Mouse (Mus musculus): Measurements from ENCODE around the gene Srgap2. TPM values are rescaled to one million over a fixed set of nuclear protein-coding genes. Genes with fewer than 3 reads are reported as not detected.

Gene Srgap2
- polyA plus RNA-seq, 1 experiment from 2014 or later, result 3.1 TPM

- Histone ChIP-seq H3K9me3 (ENCODE audit: control insufficient read depth) (no peaks in the 10 kb centered on the region), H3K4me1 (replicated peaks; ENCODE audit: control insufficient read depth, insufficient read depth, low read length) (no peaks in the 10 kb centered on the region), H3K9ac (ENCODE audit: low read depth, low read length) (no peak overlapping the region), H3K27ac (ENCODE audit: low read depth, low read length) (no peak overlapping the region), H3K27me3 (replicated peaks; ENCODE audit: control insufficient read depth, insufficient read depth, low read length) (no peaks in the 10 kb centered on the region), H3K4me2 (replicated peaks; ENCODE audit: low read depth) (no peak overlapping the region), H3K36me3 (ENCODE audit: control insufficient read depth, insufficient read depth) (no peaks in the 10 kb centered on the region), H3K4me3 (ENCODE audit: low read depth, low read length) (no peak overlapping the region)
- 61% methylated on average over 1 of the region's 1 CpGs for WGBS
- TF ChIP-seq CTCF (IDR thresholded peaks at IDR 0.05; ENCODE audit: low read depth), result no peak
- no peak for ATAC-seq
Measured at GRCm38 (mm10) chr1:131501681-131502080, 25.5 kb downstream of the Srgap2 start.

- ATAC-seq, result no peak
- Histone ChIP-seq H3K4me2 (replicated peaks; ENCODE audit: low read depth) (no peak overlapping the region), H3K4me3 (ENCODE audit: low read depth, low read length) (no peak overlapping the region), H3K27ac (ENCODE audit: low read depth, low read length) (no peak overlapping the region), H3K36me3 (ENCODE audit: control insufficient read depth, insufficient read depth) (no peaks in the 10 kb centered on the region), H3K4me1 (replicated peaks; ENCODE audit: control insufficient read depth, insufficient read depth, low read length) (no peaks in the 10 kb centered on the region), H3K27me3 (replicated peaks; ENCODE audit: control insufficient read depth, insufficient read depth, low read length) (no peaks in the 10 kb centered on the region), H3K9me3 (ENCODE audit: control insufficient read depth) (no peaks in the 10 kb centered on the region), H3K9ac (ENCODE audit: low read depth, low read length) (no peak overlapping the region)
- TF ChIP-seq CTCF (IDR thresholded peaks at IDR 0.05; ENCODE audit: low read depth), result no peak
- 91% methylated on average over 1 of the region's 1 CpGs for WGBS
Measured at GRCm38 (mm10) chr1:131498231-131498630, 28.9 kb downstream of the Srgap2 start.

- H3K27ac ChIP-seq (ENCODE audit: low read depth, low read length), result no peak overlapping the region
- WGBS, result 68% methylated on average over 4 of the region's 4 CpGs
- no peak for TF ChIP-seq CTCF (IDR thresholded peaks at IDR 0.05; ENCODE audit: low read depth)
- H3K4me3 ChIP-seq (ENCODE audit: low read depth, low read length), result no peak overlapping the region
- H3K27me3 ChIP-seq (replicated peaks; ENCODE audit: control insufficient read depth, insufficient read depth, low read length), result no peaks in the 10 kb centered on the region
- H3K9me3 ChIP-seq (ENCODE audit: control insufficient read depth), result no peaks in the 10 kb centered on the region
- no peak for ATAC-seq
- no peaks in the 10 kb centered on the region for H3K36me3 ChIP-seq (ENCODE audit: control insufficient read depth, insufficient read depth)
- no peak overlapping the region for H3K9ac ChIP-seq (ENCODE audit: low read depth, low read length)
- H3K4me2 ChIP-seq (replicated peaks; ENCODE audit: low read depth), result no peak overlapping the region
- no peaks in the 10 kb centered on the region for H3K4me1 ChIP-seq (replicated peaks; ENCODE audit: control insufficient read depth, insufficient read depth, low read length)
Measured at GRCm38 (mm10) chr1:131493966-131494898, 32.9 kb downstream of the Srgap2 start.

GRCm38 (mm10) chr1:131492360-131492759 lies 34.8 kb downstream of the Srgap2 start:
- Histone ChIP-seq H3K27ac (ENCODE audit: low read depth, low read length) (no peak overlapping the region), H3K9me3 (ENCODE audit: control insufficient read depth) (no peaks in the 10 kb centered on the region), H3K36me3 (ENCODE audit: control insufficient read depth, insufficient read depth) (no peaks in the 10 kb centered on the region), H3K4me1 (replicated peaks; ENCODE audit: control insufficient read depth, insufficient read depth, low read length) (no peaks in the 10 kb centered on the region), H3K4me2 (replicated peaks; ENCODE audit: low read depth) (no peak overlapping the region), H3K27me3 (replicated peaks; ENCODE audit: control insufficient read depth, insufficient read depth, low read length) (no peaks in the 10 kb centered on the region), H3K9ac (ENCODE audit: low read depth, low read length) (no peak overlapping the region), H3K4me3 (ENCODE audit: low read depth, low read length) (no peak overlapping the region)
- WGBS, result 68% methylated on average over 2 of the region's 2 CpGs
- TF ChIP-seq CTCF (IDR thresholded peaks at IDR 0.05; ENCODE audit: low read depth), result no peak
- no peak for ATAC-seq

GRCm38 (mm10) chr1:131491579-131491978 lies 35.6 kb downstream of the Srgap2 start:
- TF ChIP-seq CTCF (IDR thresholded peaks at IDR 0.05; ENCODE audit: low read depth), result no peak

GRCm38 (mm10) chr1:131489312-131489711 lies 37.8 kb downstream of the Srgap2 start:
- H3K9ac ChIP-seq (ENCODE audit: low read depth, low read length), result no peak overlapping the region
- no peaks in the 10 kb centered on the region for H3K4me1 ChIP-seq (replicated peaks; ENCODE audit: control insufficient read depth, insufficient read depth, low read length)
- H3K27ac ChIP-seq (ENCODE audit: low read depth, low read length), result no peak overlapping the region
- no peak overlapping the region for H3K4me2 ChIP-seq (replicated peaks; ENCODE audit: low read depth)
- H3K36me3 ChIP-seq (ENCODE audit: control insufficient read depth, insufficient read depth), result no peaks in the 10 kb centered on the region
- H3K27me3 ChIP-seq (replicated peaks; ENCODE audit: control insufficient read depth, insufficient read depth, low read length), result no peaks in the 10 kb centered on the region
- WGBS, result 90% methylated on average over 3 of the region's 3 CpGs
- no peak for TF ChIP-seq CTCF (IDR thresholded peaks at IDR 0.05; ENCODE audit: low read depth)
- no peaks in the 10 kb centered on the region for H3K9me3 ChIP-seq (ENCODE audit: control insufficient read depth)
- no peak overlapping the region for H3K4me3 ChIP-seq (ENCODE audit: low read depth, low read length)
- no peak for ATAC-seq

More at GRCm38 (mm10) chr1:131491579-131491978, 35.6 kb downstream of the Srgap2 start:
- no peak overlapping the region for H3K4me2 ChIP-seq (replicated peaks; ENCODE audit: low read depth)
- H3K4me3 ChIP-seq (ENCODE audit: low read depth, low read length), result no peak overlapping the region
- 40% methylated on average over 4 of the region's 4 CpGs for WGBS
- H3K27ac ChIP-seq (ENCODE audit: low read depth, low read length), result no peak overlapping the region
- H3K9me3 ChIP-seq (ENCODE audit: control insufficient read depth), result no peaks in the 10 kb centered on the region
- no peak overlapping the region for H3K9ac ChIP-seq (ENCODE audit: low read depth, low read length)
- no peak for ATAC-seq
- H3K36me3 ChIP-seq (ENCODE audit: control insufficient read depth, insufficient read depth), result no peaks in the 10 kb centered on the region
- H3K27me3 ChIP-seq (replicated peaks; ENCODE audit: control insufficient read depth, insufficient read depth, low read length), result no peaks in the 10 kb centered on the region
- H3K4me1 ChIP-seq (replicated peaks; ENCODE audit: control insufficient read depth, insufficient read depth, low read length), result no peaks in the 10 kb centered on the region

Data from intestine, postnatal 0 days (tissue).